Comparison of ENCODE assay signal across 9 mouse cellular contexts in genomic region chr5:36928701-36929100, GRCm38 (mm10).
DNase-seq lines count a peak whose midpoint lies in the region; ATAC-seq and TF ChIP-seq lines count a peak whose summit lies in the region.
"Had no signal": no experiment of that assay in that cellular context is flagged by ENCODE, and none has a peak within 500 bp of the region (broad histone marks: within the 10 kb centered on the region; RNA-seq: fewer than 3 reads in every experiment).

No protein-coding gene starts in this region.

- TF ChIP-seq CTCF in MEL (IDR thresholded peaks at IDR 0.05 in 2 of 3, conservative IDR thresholded peaks at IDR 0.05 in 1 of 3; ENCODE audit: control insufficient read depth in 1 of 3, insufficient read depth in 1 of 3, low read depth in 2 of 3, low read length in 3 of 3, poor library complexity in 1 of 3, severe bottlenecking in 1 of 3) = peak in 2 of 3 experiments; percentile 18; a peak in 3 of 6 replicates

- no peak overlapping the region for H3K27ac ChIP-seq in MEL (ENCODE audit: control insufficient read depth, low read depth, low read length)
- H3K27ac ChIP-seq: embryonic facial prominence, embryonic 13.5 days had no signal

- no peak for TF ChIP-seq EP300 in MEL (IDR thresholded peaks at IDR 0.05; ENCODE audit: low read depth in 1 of 2, low read length in 2 of 2)

- H3K36me3 ChIP-seq in MEL (ENCODE audit: control insufficient read depth in 1 of 2, insufficient read depth in 2 of 2, low read length in 2 of 2) = no peaks in the 10 kb centered on the region
- H3K36me3 ChIP-seq: embryonic facial prominence, embryonic 13.5 days had no signal

- intact Hi-C loops in left cerebral cortex, postnatal 4 days (cut with DNase I) = no loop called here
- intact Hi-C loops in left cerebral cortex, postnatal 36 days (cut with DNase I) = no loop called here

- H3K79me2 ChIP-seq in MEL (ENCODE audit: control insufficient read depth, insufficient read depth, low read length, poor library complexity) = no peaks in the 10 kb centered on the region

- no peaks in the 10 kb centered on the region for H3K4me1 ChIP-seq in MEL (ENCODE audit: control insufficient read depth in 1 of 2, insufficient read depth in 2 of 2, low read length in 2 of 2)
- H3K4me1 ChIP-seq: embryonic facial prominence, embryonic 13.5 days had no signal

- ATAC-seq in erythroid progenitor cell, adult 5-6 weeks (replicated peaks; ENCODE audit: low FRiP score, poor library complexity, severe bottlenecking) = no peak
- ATAC-seq in megakaryocyte-erythroid progenitor cell, adult 5-6 weeks (replicated peaks; ENCODE audit: low FRiP score, low TSS enrichment, poor library complexity, severe bottlenecking) = no peak

- TF ChIP-seq POLR2A in MEL (IDR thresholded peaks at IDR 0.05; ENCODE audit: control insufficient read depth in 1 of 2, insufficient read depth in 1 of 2, low read depth in 1 of 2, low read length in 2 of 2, poor library complexity in 1 of 2) = no peak

- TF ChIP-seq RAD21 in MEL (IDR thresholded peaks at IDR 0.05; ENCODE audit: low read depth, low read length) = no peak

- no peaks in the 10 kb centered on the region for H3K9me3 ChIP-seq in MEL (replicated peaks; ENCODE audit: insufficient read depth, low read length)
- H3K9me3 ChIP-seq: embryonic facial prominence, embryonic 13.5 days had no signal

- no peaks in the 10 kb centered on the region for H3K27me3 ChIP-seq in MEL (ENCODE audit: control insufficient read depth in 1 of 2, insufficient read depth in 2 of 2, low read length in 2 of 2)
- H3K27me3 ChIP-seq: embryonic facial prominence, embryonic 13.5 days had no signal

- no peak overlapping the region for H3K9ac ChIP-seq in MEL (ENCODE audit: control insufficient read depth, low read depth, low read length, poor library complexity, severe bottlenecking)
- H3K9ac ChIP-seq: embryonic facial prominence, embryonic 13.5 days had no signal

- DNase-seq in cerebellum, adult 11-12 months = peak; percentile 47
- no peak for DNase-seq in cerebellum, adult 11 months
- DNase-seq in left cerebral cortex, postnatal 4 days = peak; percentile 64
- DNase-seq in left cerebral cortex, postnatal 36 days (ENCODE audit: low spot score in 2 of 2) = no peak
- no peak for DNase-seq in MEL (ENCODE audit: low read depth, low spot score)
- peak; percentile 48 for DNase-seq in mesoderm, embryonic 11.5 days (ENCODE audit: low read depth, low spot score)

- H3K4me3 ChIP-seq in MEL (ENCODE audit: control insufficient read depth in 1 of 2, insufficient read depth in 1 of 2, low read depth in 2 of 2, low read length in 2 of 2) = no peak overlapping the region
- H3K4me3 ChIP-seq: embryonic facial prominence, embryonic 13.5 days had no signal

TF ChIP-seq in MEL, 35 proteins besides CTCF, POLR2A, EP300 and RAD21:
- no peak for TF ChIP-seq NELFE (IDR thresholded peaks at IDR 0.05; ENCODE audit: low read depth, low read length)
- no peak for TF ChIP-seq MAZ (IDR thresholded peaks at IDR 0.05; ENCODE audit: low read depth, low read length)
- no peak for TF ChIP-seq TCF12 (IDR thresholded peaks at IDR 0.05; ENCODE audit: low read depth, low read length)
- no peak for TF ChIP-seq MXI1 (IDR thresholded peaks at IDR 0.05; ENCODE audit: low read depth, low read length)
- TF ChIP-seq MYC (IDR thresholded peaks at IDR 0.05; ENCODE audit: low read depth, low read length) = no peak
- no peak for TF ChIP-seq POLR2AphosphoS2 (IDR thresholded peaks at IDR 0.05; ENCODE audit: low read length)
TF ChIP-seq in MEL: peak in this region for 0.

Comparison
In these comparisons a context has a peak if more than half of its experiments do, and no peak if none do; other contexts are left out.
1. DNase-seq: peak in cerebellum, adult 11-12 months (single experiment), left cerebral cortex, postnatal 4 days (single experiment) and mesoderm, embryonic 11.5 days (single experiment); none in cerebellum, adult 11 months (single experiment), left cerebral cortex, postnatal 36 days (0 of 2) and MEL (single experiment).